Mouse (Mus musculus) embryonic facial prominence, embryonic 15.5 days (tissue): ENCODE measurements around the gene Slc38a6. TPM values are rescaled to one million over a fixed set of nuclear protein-coding genes. Genes with fewer than 3 reads are reported as not detected.

Experiments used
- ATAC-seq: fragments of 200-750 bp; cut with Nextera tagmentation; 2 replicates; pipeline ENCODE4 v1.8.0; 2017; ENCODE audit warnings: low read depth, moderate TSS enrichment; ENCODE audit not compliant: insufficient number of reproducible peaks, low FRiP score, low TSS enrichment
- H3K27ac ChIP-seq: fragments of 300-500 bp; sonication (generic); replicated peaks from 2 replicates; pipeline ENCODE4 v1.5.1; 2015; ENCODE audit warnings: mild to moderate bottlenecking, inconsistent platforms
- H3K27me3 ChIP-seq: fragments of 300-500 bp; sonication (generic); 2 replicates; pipeline ENCODE4 v1.6.1; 2015; ENCODE audit warnings: inconsistent platforms
- H3K36me3 ChIP-seq: fragments of 300-500 bp; sonication (generic); 2 replicates; pipeline ENCODE4 v1.6.1; 2015; ENCODE audit warnings: mild to moderate bottlenecking, inconsistent platforms
- H3K4me1 ChIP-seq: fragments of 300-500 bp; sonication (generic); 2 replicates; pipeline ENCODE4 v1.6.1; 2015; ENCODE audit warnings: inconsistent platforms
- H3K4me2 ChIP-seq: fragments of 300-500 bp; sonication (generic); replicated peaks from 2 replicates; pipeline ENCODE4 v1.6.1; 2015; ENCODE audit warnings: mild to moderate bottlenecking, inconsistent platforms
- H3K4me3 ChIP-seq: fragments of 300-500 bp; sonication (generic); replicated peaks from 2 replicates; pipeline ENCODE4 v1.5.1; 2015; ENCODE audit warnings: mild to moderate bottlenecking, inconsistent platforms
- H3K9ac ChIP-seq: fragments of 300-500 bp; sonication (generic); 2 replicates; pipeline ENCODE4 v1.6.1; 2015; ENCODE audit warnings: inconsistent platforms
- H3K9me3 ChIP-seq: fragments of 300-500 bp; sonication (generic); replicated peaks from 2 replicates; pipeline ENCODE4 v1.6.1; 2016; ENCODE audit warnings: inconsistent platforms
- WGBS: fragments of 180-500 bp; shearing (Covaris S2); methylation state at CpG from one replicate; pipeline ENCODE4 v1.1.7; 2015; 5-methylcytosine and 5-hydroxymethylcytosine counted together
- polyA plus RNA-seq: library from polyadenylated mRNA; unstranded; fragments of >200 nt; fragmentation: Nextera tagmentation; extraction: Ambion mirVana; gene quantifications from 2 replicates; pipeline ENCODE4 v1.2.1, GENCODE M21; 2015

The Slc38a6 gene
- polyA plus RNA-seq, 1 experiment from 2014 or later = 16.5 TPM

GRCm38 (mm10) chr12:73341703-73342663, 55.4 kb downstream of the Slc38a6 start:
- no peaks in the 10 kb centered on the region for H3K27me3 ChIP-seq
- peaks cover 20% of the 10 kb centered on the region for H3K4me1 ChIP-seq
- WGBS = 44% methylated on average over 14 of the region's 14 CpGs
- no peak overlapping the region for H3K9ac ChIP-seq
- H3K36me3 ChIP-seq = 0 out of 2 replicates have a peak, but pooled peaks cover 6% of the 10 kb centered on the region
- H3K4me2 ChIP-seq = no peak overlapping the region
- H3K27ac ChIP-seq = peak overlapping the region; percentile 52
- no peak overlapping the region for H3K4me3 ChIP-seq
- no peaks in the 10 kb centered on the region for H3K9me3 ChIP-seq
- ATAC-seq = no peak

GRCm38 (mm10) chr12:73344300-73344699, 57.7 kb downstream of the Slc38a6 start:
- ATAC-seq = no peak; the same call in 1 of the 2 replicates
- no peaks in the 10 kb centered on the region for H3K9me3 ChIP-seq
- H3K4me1 ChIP-seq = peaks cover 19% of the 10 kb centered on the region
- H3K36me3 ChIP-seq = 0 out of 2 replicates have a peak, but pooled peaks cover 6% of the 10 kb centered on the region
- 90% methylated on average over 4 of the region's 4 CpGs for WGBS
- no peak overlapping the region for H3K27ac ChIP-seq
- H3K27me3 ChIP-seq = no peaks in the 10 kb centered on the region
- H3K4me3 ChIP-seq = no peak overlapping the region
- no peak overlapping the region for H3K9ac ChIP-seq
- no peak overlapping the region for H3K4me2 ChIP-seq

- H3K9ac ChIP-seq = no peak overlapping the region
- H3K4me2 ChIP-seq = no peak overlapping the region
- WGBS = 58% methylated on average over 12 of the region's 12 CpGs
- ATAC-seq = no peak
- no peaks in the 10 kb centered on the region for H3K9me3 ChIP-seq
- no peaks in the 10 kb centered on the region for H3K27me3 ChIP-seq
- peaks cover 18% of the 10 kb centered on the region for H3K4me1 ChIP-seq
- H3K36me3 ChIP-seq = 0 out of 2 replicates have a peak, but pooled peaks cover 6% of the 10 kb centered on the region
- no peak overlapping the region for H3K4me3 ChIP-seq
- no peak overlapping the region for H3K27ac ChIP-seq
Observed at GRCm38 (mm10) chr12:73345157-73345556, 58.6 kb downstream of the Slc38a6 start.

GRCm38 (mm10) chr12:73347202-73347601, 60.6 kb downstream of the Slc38a6 start:
- Histone ChIP-seq H3K27me3 (no peaks in the 10 kb centered on the region), H3K36me3 (0 out of 2 replicates have a peak, but pooled peaks cover 6% of the 10 kb centered on the region), H3K4me2 (no peak overlapping the region), H3K4me1 (peaks cover 23% of the 10 kb centered on the region), H3K9ac (no peak overlapping the region), H3K4me3 (no peak overlapping the region), H3K9me3 (no peaks in the 10 kb centered on the region), H3K27ac (no peak overlapping the region)
- 87% methylated on average over 7 of the region's 7 CpGs for WGBS
- ATAC-seq = no peak

GRCm38 (mm10) chr12:73350466-73350865, 63.9 kb downstream of the Slc38a6 start:
- no peaks in the 10 kb centered on the region for H3K9me3 ChIP-seq
- H3K27ac ChIP-seq = peak overlapping the region; percentile 87
- H3K4me2 ChIP-seq = no peak overlapping the region
- WGBS = 29% methylated on average over 7 of the region's 7 CpGs
- no peak overlapping the region for H3K4me3 ChIP-seq
- no peak for ATAC-seq
- peaks cover 31% of the 10 kb centered on the region; the same call in 1 of the 2 replicates for H3K4me1 ChIP-seq
- H3K9ac ChIP-seq = no peak overlapping the region
- H3K27me3 ChIP-seq = no peaks in the 10 kb centered on the region
- no peaks in the 10 kb centered on the region for H3K36me3 ChIP-seq

GRCm38 (mm10) chr12:73350982-73351381, 64.4 kb downstream of the Slc38a6 start:
- Histone ChIP-seq H3K9me3 (no peaks in the 10 kb centered on the region), H3K4me1 (peaks cover 31% of the 10 kb centered on the region; the same call in 1 of the 2 replicates), H3K4me3 (no peak overlapping the region), H3K9ac (no peak overlapping the region), H3K27ac (peak overlapping the region; percentile 87), H3K27me3 (no peaks in the 10 kb centered on the region), H3K36me3 (no peaks in the 10 kb centered on the region), H3K4me2 (peak overlapping the region; percentile 15; the same call in 1 of the 2 replicates)
- ATAC-seq = no peak
- 13% methylated on average over 9 of the region's 9 CpGs for WGBS

- H3K36me3 ChIP-seq = no peaks in the 10 kb centered on the region
- no peaks in the 10 kb centered on the region for H3K27me3 ChIP-seq
- H3K9ac ChIP-seq = no peak overlapping the region
- H3K9me3 ChIP-seq = no peaks in the 10 kb centered on the region
- H3K4me2 ChIP-seq = no peak overlapping the region
- H3K4me1 ChIP-seq = peaks cover 31% of the 10 kb centered on the region; the same call in 1 of the 2 replicates
- H3K4me3 ChIP-seq = no peak overlapping the region
- WGBS = 53% methylated on average over 14 of the region's 14 CpGs
- peak overlapping the region; percentile 22; the same call in 1 of the 2 replicates for H3K27ac ChIP-seq
- ATAC-seq = no peak
Observed at GRCm38 (mm10) chr12:73351746-73352145, 65.2 kb downstream of the Slc38a6 start.

- H3K9ac ChIP-seq = no peak overlapping the region
- no peaks in the 10 kb centered on the region for H3K9me3 ChIP-seq
- H3K27me3 ChIP-seq = no peaks in the 10 kb centered on the region
- H3K4me3 ChIP-seq = no peak overlapping the region
- no peaks in the 10 kb centered on the region for H3K36me3 ChIP-seq
- H3K27ac ChIP-seq = no peak overlapping the region
- no peak overlapping the region for H3K4me2 ChIP-seq
- ATAC-seq = peak; percentile 53; the same call in 1 of the 2 replicates
- peaks cover 34% of the 10 kb centered on the region; the same call in 1 of the 2 replicates for H3K4me1 ChIP-seq
- WGBS = 49% methylated on average over 5 of the region's 5 CpGs
Observed at GRCm38 (mm10) chr12:73353362-73353761, 66.8 kb downstream of the Slc38a6 start.

GRCm38 (mm10) chr12:73354521-73354920, 67.9 kb downstream of the Slc38a6 start:
- Histone ChIP-seq H3K9me3 (no peaks in the 10 kb centered on the region), H3K27me3 (no peaks in the 10 kb centered on the region), H3K36me3 (no peaks in the 10 kb centered on the region), H3K4me3 (no peak overlapping the region), H3K4me2 (no peak overlapping the region), H3K27ac (no peak overlapping the region), H3K4me1 (peaks cover 34% of the 10 kb centered on the region; the same call in 1 of the 2 replicates), H3K9ac (no peak overlapping the region)
- ATAC-seq = no peak
- WGBS = 57% methylated on average over 4 of the region's 4 CpGs

GRCm38 (mm10) chr12:73355084-73355775, 68.7 kb downstream of the Slc38a6 start:
- Histone ChIP-seq H3K9ac (no peak overlapping the region), H3K27ac (no peak overlapping the region)

GRCm38 (mm10) chr12:73356696-73357095, 70.1 kb downstream of the Slc38a6 start:
- Histone ChIP-seq H3K36me3 (no peaks in the 10 kb centered on the region), H3K9me3 (no peaks in the 10 kb centered on the region), H3K4me3 (no peak overlapping the region), H3K27me3 (no peaks in the 10 kb centered on the region), H3K4me2 (no peak overlapping the region), H3K27ac (no peak overlapping the region), H3K4me1 (0 out of 2 replicates have a peak, but pooled peaks cover 16% of the 10 kb centered on the region), H3K9ac (no peak overlapping the region)
- ATAC-seq = no peak
- 51% methylated on average over 2 of the region's 2 CpGs for WGBS

More at GRCm38 (mm10) chr12:73355084-73355775, 68.7 kb downstream of the Slc38a6 start:
- Histone ChIP-seq H3K36me3 (no peaks in the 10 kb centered on the region), H3K27me3 (no peaks in the 10 kb centered on the region), H3K4me1 (peaks cover 29% of the 10 kb centered on the region; the same call in 1 of the 2 replicates), H3K4me2 (no peak overlapping the region), H3K9me3 (no peaks in the 10 kb centered on the region), H3K4me3 (no peak overlapping the region)
- ATAC-seq = no peak
- WGBS = 52% methylated on average over 14 of the region's 14 CpGs
